Mouse (Mus musculus): ENCODE data around the gene Tnfrsf25.
A peak's percentile ranks its signal among the peaks of the same experiment; 100 is the strongest.

- TF ChIP-seq CTCF (IDR thresholded peaks at IDR 0.05; ENCODE audit: control insufficient read depth, insufficient read depth, insufficient read length) = no peak
- TF ChIP-seq FOSL1 (IDR thresholded peaks at IDR 0.05; ENCODE audit: insufficient read depth, low read length, poor library complexity, severe bottlenecking) = no peak
- TF ChIP-seq CEBPB (IDR thresholded peaks at IDR 0.05; ENCODE audit: low read depth) = no peak
- TF ChIP-seq MYOD1 (IDR thresholded peaks at IDR 0.05; ENCODE audit: control insufficient read depth, insufficient read length, low read depth) = peak; percentile 79
- TF ChIP-seq MYOG (IDR thresholded peaks at IDR 0.05; ENCODE audit: control insufficient read depth, extremely low read depth, insufficient read length) = no peak
- no peak for TF ChIP-seq MAX (IDR thresholded peaks at IDR 0.05)
These were observed 37.6 kb upstream of the Tnfrsf25 start for GRCm38 (mm10) chr4:152078105-152078530.

All from C2C12 (cell line).